Mouse (Mus musculus): ENCODE measurements around the gene Paqr3. TPM values are rescaled to one million over a fixed set of nuclear protein-coding genes. Genes with fewer than 3 reads are reported as not detected.

Paqr3 gene
- polyA plus RNA-seq, 1 experiment from 2014 or later: 1.8 TPM

- WGBS: 83% methylated on average over 3 of the region's 3 CpGs
- no peak for ATAC-seq (ENCODE audit: extremely low read depth, insufficient number of reproducible peaks, low FRiP score, low TSS enrichment)
- Histone ChIP-seq H3K27me3 (replicated peaks) (no peaks in the 10 kb centered on the region), H3K27ac (replicated peaks) (no peak overlapping the region), H3K4me3 (no peak overlapping the region), H3K4me2 (no peak overlapping the region), H3K9me3 (no peaks in the 10 kb centered on the region), H3K4me1 (0 out of 2 replicates have a peak, but pooled peaks cover 4% of the 10 kb centered on the region), H3K36me3 (peaks cover 52% of the 10 kb centered on the region), H3K9ac (no peak overlapping the region)
These were observed 55.0 kb downstream of the Paqr3 start for GRCm38 (mm10) chr5:97056359-97056758.

- no peak for ATAC-seq (ENCODE audit: extremely low read depth, insufficient number of reproducible peaks, low FRiP score, low TSS enrichment)
- no peaks in the 10 kb centered on the region for H3K9me3 ChIP-seq
- H3K4me2 ChIP-seq: no peak overlapping the region
- peaks cover 48% of the 10 kb centered on the region for H3K36me3 ChIP-seq
- 10% methylated on average over 1 of the region's 1 CpGs for WGBS
- no peaks in the 10 kb centered on the region for H3K27me3 ChIP-seq (replicated peaks)
- H3K9ac ChIP-seq: no peak overlapping the region
- H3K4me1 ChIP-seq: no peaks in the 10 kb centered on the region
- no peak overlapping the region for H3K27ac ChIP-seq (replicated peaks)
- no peak overlapping the region for H3K4me3 ChIP-seq
These were observed 55.8 kb downstream of the Paqr3 start for GRCm38 (mm10) chr5:97055511-97056068.

GRCm38 (mm10) chr5:97054801-97055200, 56.6 kb downstream of the Paqr3 start:
- H3K4me1 ChIP-seq: peaks cover 2% of the 10 kb centered on the region; the same call in 1 of the 2 replicates
- H3K27me3 ChIP-seq (replicated peaks): no peaks in the 10 kb centered on the region
- H3K4me3 ChIP-seq: no peak overlapping the region
- no peak overlapping the region for H3K9ac ChIP-seq
- H3K27ac ChIP-seq (replicated peaks): no peak overlapping the region
- H3K36me3 ChIP-seq: peaks cover 46% of the 10 kb centered on the region
- no peak overlapping the region for H3K4me2 ChIP-seq
- no peaks in the 10 kb centered on the region for H3K9me3 ChIP-seq
- ATAC-seq (ENCODE audit: extremely low read depth, insufficient number of reproducible peaks, low FRiP score, low TSS enrichment): no peak
- WGBS: 76% methylated on average over 10 of the region's 10 CpGs

- Histone ChIP-seq H3K27ac (replicated peaks) (no peak overlapping the region), H3K9me3 (no peaks in the 10 kb centered on the region), H3K4me1 (peaks cover 4% of the 10 kb centered on the region; the same call in 1 of the 2 replicates), H3K27me3 (replicated peaks) (no peaks in the 10 kb centered on the region), H3K36me3 (peaks cover 46% of the 10 kb centered on the region), H3K4me3 (no peak overlapping the region), H3K9ac (no peak overlapping the region), H3K4me2 (no peak overlapping the region)
- WGBS: 83% methylated on average over 5 of the region's 5 CpGs
- no peak for ATAC-seq (ENCODE audit: extremely low read depth, insufficient number of reproducible peaks, low FRiP score, low TSS enrichment)
These were observed 57.2 kb downstream of the Paqr3 start for GRCm38 (mm10) chr5:97054166-97054565.

- peaks cover 30% of the 10 kb centered on the region for H3K36me3 ChIP-seq
- WGBS: 95% methylated on average over 5 of the region's 5 CpGs
- no peak overlapping the region for H3K9ac ChIP-seq
- H3K27ac ChIP-seq (replicated peaks): no peak overlapping the region
- no peaks in the 10 kb centered on the region for H3K27me3 ChIP-seq (replicated peaks)
- H3K4me2 ChIP-seq: no peak overlapping the region
- H3K4me1 ChIP-seq: peaks cover 4% of the 10 kb centered on the region; the same call in 1 of the 2 replicates
- H3K9me3 ChIP-seq: no peaks in the 10 kb centered on the region
- no peak overlapping the region for H3K4me3 ChIP-seq
- no peak for ATAC-seq (ENCODE audit: extremely low read depth, insufficient number of reproducible peaks, low FRiP score, low TSS enrichment)
These were observed 62.5 kb downstream of the Paqr3 start for GRCm38 (mm10) chr5:97048905-97049304.

GRCm38 (mm10) chr5:97046680-97047079, 64.7 kb downstream of the Paqr3 start:
- no peak overlapping the region for H3K27ac ChIP-seq (replicated peaks)
- H3K9ac ChIP-seq: no peak overlapping the region
- no peaks in the 10 kb centered on the region for H3K9me3 ChIP-seq
- peaks cover 4% of the 10 kb centered on the region; the same call in 1 of the 2 replicates for H3K4me1 ChIP-seq
- H3K27me3 ChIP-seq (replicated peaks): no peaks in the 10 kb centered on the region
- H3K4me2 ChIP-seq: no peak overlapping the region
- no peak for ATAC-seq (ENCODE audit: extremely low read depth, insufficient number of reproducible peaks, low FRiP score, low TSS enrichment)
- no peak overlapping the region for H3K4me3 ChIP-seq
- WGBS: 89% methylated on average over 10 of the region's 10 CpGs
- H3K36me3 ChIP-seq: peaks cover 21% of the 10 kb centered on the region

- no peak for ATAC-seq (ENCODE audit: extremely low read depth, insufficient number of reproducible peaks, low FRiP score, low TSS enrichment)
- whole genome bisulfite sequencing: 90% methylated on average over 7 of the region's 7 CpGs
- Histone ChIP-seq H3K27me3 (replicated peaks) (no peaks in the 10 kb centered on the region), H3K36me3 (peaks cover 24% of the 10 kb centered on the region), H3K4me3 (no peak overlapping the region), H3K4me1 (peaks cover 4% of the 10 kb centered on the region; the same call in 1 of the 2 replicates), H3K9me3 (no peaks in the 10 kb centered on the region), H3K9ac (no peak overlapping the region), H3K27ac (replicated peaks) (no peak overlapping the region), H3K4me2 (no peak overlapping the region)
These were observed 66.1 kb downstream of the Paqr3 start for GRCm38 (mm10) chr5:97045260-97045659.

Other genes starting within 250 kb of the Paqr3 start
- 5.8 and 6.5 TPM in 2 replicates for gene Bmp2k, start 113.9 kb downstream of the Paqr3 start, polyA plus RNA-seq (2015; fragmentation: Nextera tagmentation; extraction: Ambion mirVana)